Mouse (Mus musculus): ENCODE results near the gene Zfp292. TPM values are rescaled to one million over a fixed set of nuclear protein-coding genes. Genes with fewer than 3 reads are reported as not detected.

The Zfp292 gene
- polyA plus RNA-seq, 1 experiment from 2014 or later, result 38.8 TPM

- DNase-seq (ENCODE audit: low spot score) (peak; percentile 8), ATAC-seq (no peak)
- no peak overlapping the region for H3K27ac ChIP-seq (ENCODE audit: low read depth, low read length)
- peak overlapping the region; percentile 84 for H3K9ac ChIP-seq (ENCODE audit: low read length)
- H3K27me3 ChIP-seq (replicated peaks; ENCODE audit: control insufficient read depth, insufficient read depth, low read length), result peaks cover 18% of the 10 kb centered on the region; the same call in 1 of the 2 replicates
- H3K36me3 ChIP-seq (ENCODE audit: control insufficient read depth, insufficient read depth, low read length), result no peaks in the 10 kb centered on the region
- H3K4me1 ChIP-seq (ENCODE audit: control insufficient read depth, insufficient read depth, low read length), result peaks cover 8% of the 10 kb centered on the region
- H3K9me3 ChIP-seq (replicated peaks; ENCODE audit: control insufficient read depth, low read length), result no peaks in the 10 kb centered on the region
- peak overlapping the region; percentile 64 for H3K4me3 ChIP-seq (ENCODE audit: low read depth, low read length)
- 5% methylated on average over 7 of the region's 7 CpGs for WGBS
- peak overlapping the region; percentile 72 for H3K4me2 ChIP-seq (ENCODE audit: low read length)
Measured at GRCm38 (mm10) chr4:34887295-34887694, 4.5 kb upstream of the Zfp292 start.

- WGBS, result under 1% methylated on average over 45 of the region's 48 CpGs
- H3K27ac ChIP-seq (ENCODE audit: low read depth, low read length), result peak overlapping the region; percentile 94
- ATAC-seq, result peak; percentile 71
Measured at GRCm38 (mm10) chr4:34886490-34887111, 3.8 kb upstream of the Zfp292 start.

GRCm38 (mm10) chr4:34885631-34886351 lies 3.0 kb upstream of the Zfp292 start:
- H3K4me3 ChIP-seq (ENCODE audit: low read depth, low read length), result peak overlapping the region; percentile 64; the same call in 1 of the 2 replicates
- ATAC-seq (no peak), DNase-seq (ENCODE audit: low spot score) (peak; percentile 4)
- H3K36me3 ChIP-seq (ENCODE audit: control insufficient read depth, insufficient read depth, low read length), result no peaks in the 10 kb centered on the region
- no peak overlapping the region for H3K9ac ChIP-seq (ENCODE audit: low read length)
- H3K4me2 ChIP-seq (ENCODE audit: low read length), result peak overlapping the region; percentile 72
- no peaks in the 10 kb centered on the region for H3K9me3 ChIP-seq (replicated peaks; ENCODE audit: control insufficient read depth, low read length)
- WGBS, result 59% methylated on average over 9 of the region's 9 CpGs
- H3K4me1 ChIP-seq (ENCODE audit: control insufficient read depth, insufficient read depth, low read length), result peaks cover 13% of the 10 kb centered on the region
- H3K27ac ChIP-seq (ENCODE audit: low read depth, low read length), result peak overlapping the region; percentile 94; the same call in 1 of the 2 replicates
- H3K27me3 ChIP-seq (replicated peaks; ENCODE audit: control insufficient read depth, insufficient read depth, low read length), result peaks cover 12% of the 10 kb centered on the region; the same call in 1 of the 2 replicates

More at GRCm38 (mm10) chr4:34886490-34887111, 3.8 kb upstream of the Zfp292 start:
- Histone ChIP-seq H3K36me3 (ENCODE audit: control insufficient read depth, insufficient read depth, low read length) (no peaks in the 10 kb centered on the region), H3K4me3 (ENCODE audit: low read depth, low read length) (peak overlapping the region; percentile 64), H3K9me3 (replicated peaks; ENCODE audit: control insufficient read depth, low read length) (no peaks in the 10 kb centered on the region), H3K4me1 (ENCODE audit: control insufficient read depth, insufficient read depth, low read length) (peaks cover 8% of the 10 kb centered on the region), H3K27me3 (replicated peaks; ENCODE audit: control insufficient read depth, insufficient read depth, low read length) (peaks cover 18% of the 10 kb centered on the region; the same call in 1 of the 2 replicates), H3K4me2 (ENCODE audit: low read length) (peak overlapping the region; percentile 72), H3K9ac (ENCODE audit: low read length) (peak overlapping the region; percentile 84)
- DNase-seq (ENCODE audit: low spot score), result peak; percentile 91

- Histone ChIP-seq H3K4me3 (ENCODE audit: low read depth, low read length) (peak overlapping the region; percentile 96), H3K27ac (ENCODE audit: low read depth, low read length) (peak overlapping the region; percentile 99), H3K27me3 (replicated peaks; ENCODE audit: control insufficient read depth, insufficient read depth, low read length) (no peaks in the 10 kb centered on the region), H3K9me3 (replicated peaks; ENCODE audit: control insufficient read depth, low read length) (no peaks in the 10 kb centered on the region), H3K36me3 (ENCODE audit: control insufficient read depth, insufficient read depth, low read length) (no peaks in the 10 kb centered on the region), H3K4me1 (ENCODE audit: control insufficient read depth, insufficient read depth, low read length) (peaks cover 18% of the 10 kb centered on the region), H3K9ac (ENCODE audit: low read length) (peak overlapping the region; percentile 100), H3K4me2 (ENCODE audit: low read length) (peak overlapping the region; percentile 54)
- peak; percentile 25 for DNase-seq (ENCODE audit: low spot score)
- ATAC-seq, result no peak
- 52% methylated on average over 16 of the region's 16 CpGs for WGBS
Measured at GRCm38 (mm10) chr4:34883366-34884029, 738 bp upstream of the Zfp292 start.

- WGBS, result 0% methylated on average over 38 of the region's 58 CpGs
- Histone ChIP-seq H3K4me2 (ENCODE audit: low read length) (peak overlapping the region; percentile 54), H3K4me1 (ENCODE audit: control insufficient read depth, insufficient read depth, low read length) (peaks cover 15% of the 10 kb centered on the region), H3K9ac (ENCODE audit: low read length) (peak overlapping the region; percentile 100), H3K4me3 (ENCODE audit: low read depth, low read length) (peak overlapping the region; percentile 96), H3K9me3 (replicated peaks; ENCODE audit: control insufficient read depth, low read length) (no peaks in the 10 kb centered on the region), H3K36me3 (ENCODE audit: control insufficient read depth, insufficient read depth, low read length) (0 out of 2 replicates have a peak, but pooled peaks cover 2% of the 10 kb centered on the region), H3K27me3 (replicated peaks; ENCODE audit: control insufficient read depth, insufficient read depth, low read length) (no peaks in the 10 kb centered on the region), H3K27ac (ENCODE audit: low read depth, low read length) (peak overlapping the region; percentile 99)
- DNase-seq (ENCODE audit: low spot score) (peak; percentile 69), ATAC-seq (peak; percentile 69)
Measured at GRCm38 (mm10) chr4:34882291-34882769, 430 bp downstream of the Zfp292 start.

- Histone ChIP-seq H3K4me2 (ENCODE audit: low read length) (peak overlapping the region; percentile 54), H3K36me3 (ENCODE audit: control insufficient read depth, insufficient read depth, low read length) (0 out of 2 replicates have a peak, but pooled peaks cover 6% of the 10 kb centered on the region), H3K27me3 (replicated peaks; ENCODE audit: control insufficient read depth, insufficient read depth, low read length) (no peaks in the 10 kb centered on the region), H3K4me3 (ENCODE audit: low read depth, low read length) (peak overlapping the region; percentile 96), H3K4me1 (ENCODE audit: control insufficient read depth, insufficient read depth, low read length) (peaks cover 14% of the 10 kb centered on the region), H3K9ac (ENCODE audit: low read length) (peak overlapping the region; percentile 100), H3K27ac (ENCODE audit: low read depth, low read length) (peak overlapping the region; percentile 99), H3K9me3 (replicated peaks; ENCODE audit: control insufficient read depth, low read length) (no peaks in the 10 kb centered on the region)
- DNase-seq (ENCODE audit: low spot score), result no peak
- WGBS, result 16% methylated on average over 4 of the region's 4 CpGs
- no peak for ATAC-seq
Measured at GRCm38 (mm10) chr4:34881851-34882250, 909 bp downstream of the Zfp292 start.

- H3K9me3 ChIP-seq (replicated peaks; ENCODE audit: control insufficient read depth, low read length), result no peaks in the 10 kb centered on the region
- peak overlapping the region; percentile 100 for H3K9ac ChIP-seq (ENCODE audit: low read length)
- no peak overlapping the region for H3K27ac ChIP-seq (ENCODE audit: low read depth, low read length)
- WGBS, result 85% methylated on average over 10 of the region's 10 CpGs
- H3K36me3 ChIP-seq (ENCODE audit: control insufficient read depth, insufficient read depth, low read length), result 0 out of 2 replicates have a peak, but pooled peaks cover 8% of the 10 kb centered on the region
- peak overlapping the region; percentile 54 for H3K4me2 ChIP-seq (ENCODE audit: low read length)
- H3K27me3 ChIP-seq (replicated peaks; ENCODE audit: control insufficient read depth, insufficient read depth, low read length), result no peaks in the 10 kb centered on the region
- peak overlapping the region; percentile 96 for H3K4me3 ChIP-seq (ENCODE audit: low read depth, low read length)
- H3K4me1 ChIP-seq (ENCODE audit: control insufficient read depth, insufficient read depth, low read length), result peaks cover 14% of the 10 kb centered on the region
- ATAC-seq (no peak), DNase-seq (ENCODE audit: low spot score) (no peak)
Measured at GRCm38 (mm10) chr4:34880921-34881650, 1.7 kb downstream of the Zfp292 start.

GRCm38 (mm10) chr4:34874234-34874633 lies 8.5 kb downstream of the Zfp292 start:
- H3K9ac ChIP-seq (ENCODE audit: low read length), result no peak overlapping the region
- no peak for DNase-seq (ENCODE audit: low spot score)

More at GRCm38 (mm10) chr4:34874234-34874633, 8.5 kb downstream of the Zfp292 start:
- no peaks in the 10 kb centered on the region for H3K9me3 ChIP-seq (replicated peaks; ENCODE audit: control insufficient read depth, low read length)
- no peak overlapping the region for H3K4me2 ChIP-seq (ENCODE audit: low read length)
- H3K4me3 ChIP-seq (ENCODE audit: low read depth, low read length), result no peak overlapping the region
- ATAC-seq, result no peak
- WGBS, result 83% methylated on average over 1 of the region's 1 CpGs
- no peaks in the 10 kb centered on the region for H3K27me3 ChIP-seq (replicated peaks; ENCODE audit: control insufficient read depth, insufficient read depth, low read length)
- H3K36me3 ChIP-seq (ENCODE audit: control insufficient read depth, insufficient read depth, low read length), result 0 out of 2 replicates have a peak, but pooled peaks cover 8% of the 10 kb centered on the region
- H3K4me1 ChIP-seq (ENCODE audit: control insufficient read depth, insufficient read depth, low read length), result no peaks in the 10 kb centered on the region
- H3K27ac ChIP-seq (ENCODE audit: low read depth, low read length), result no peak overlapping the region
